Mouse (Mus musculus) lung, embryonic 14.5 days (tissue): ENCODE data around the gene Bhlha9. TPM values are rescaled to one million over a fixed set of nuclear protein-coding genes. Genes with fewer than 3 reads are reported as not detected.

Experiments
- ATAC-seq: fragments of 200-750 bp; cut with Nextera tagmentation; 2 replicates; pipeline ENCODE4 v1.8.0; 2017; ENCODE audit warnings: mild to moderate bottlenecking, moderate TSS enrichment, moderate library complexity; ENCODE audit not compliant: insufficient read depth
- DNase-seq: peaks from one replicate; pipeline ENCODE4 v3.0.0-alpha.2; 2015
- H3K27ac ChIP-seq: fragments of 300-500 bp; sonication (generic); 2 replicates; pipeline ENCODE4 v1.5.1; 2014; ENCODE audit warnings: low read depth, mild to moderate bottlenecking, moderate library complexity
- H3K27me3 ChIP-seq: fragments of 300-500 bp; sonication (generic); 2 replicates; pipeline ENCODE4 v1.6.1; 2014; ENCODE audit warnings: low read length, control low read depth; ENCODE audit not compliant: insufficient read depth
- H3K36me3 ChIP-seq: fragments of 300-500 bp; sonication (generic); 2 replicates; pipeline ENCODE4 v1.6.1; 2014; ENCODE audit warnings: control low read depth; ENCODE audit not compliant: insufficient read depth
- H3K4me1 ChIP-seq: fragments of 300-500 bp; sonication (generic); 2 replicates; pipeline ENCODE4 v1.6.1; 2014; ENCODE audit warnings: antibody characterized with exemption, control low read depth; ENCODE audit not compliant: insufficient read depth
- H3K4me2 ChIP-seq: fragments of 300-500 bp; sonication (generic); 2 replicates; pipeline ENCODE4 v1.6.1; 2014; ENCODE audit warnings: mild to moderate bottlenecking
- H3K4me3 ChIP-seq: fragments of 300-500 bp; sonication (generic); 2 replicates; pipeline ENCODE4 v1.5.1; 2014; ENCODE audit warnings: low read depth, low read length
- H3K9ac ChIP-seq: fragments of 300-500 bp; sonication (generic); 2 replicates; pipeline ENCODE4 v1.6.1; 2014
- H3K9me3 ChIP-seq: fragments of 300-500 bp; sonication (generic); 2 replicates; pipeline ENCODE4 v1.6.1; 2016; ENCODE audit warnings: low read depth, low read length, control low read depth
- CTCF ChIP-seq: IDR thresholded peaks from 2 replicates; pipeline ENCODE4 v1.5.1; 2016; ENCODE audit warnings: antibody characterized with exemption, low read depth
- WGBS: fragments of 180-500 bp; shearing (Covaris S2); extraction: QIAGEN DNeasy Blood & Tissue Kit; methylation state at CpG from one replicate; pipeline ENCODE4 v1.1.7; 2014; 5-methylcytosine and 5-hydroxymethylcytosine counted together
- polyA plus RNA-seq: library from polyadenylated mRNA; unstranded; fragments of >200 nt; fragmentation: Nextera tagmentation; extraction: Ambion mirVana; gene quantifications from 2 replicates; pipeline ENCODE4 v1.2.1, GENCODE M21; 2014

Bhlha9 gene
- polyA plus RNA-seq, 1 experiment from 2014 or later = not detected

- TF ChIP-seq CTCF = no peak
- H3K27me3 ChIP-seq = no peaks in the 10 kb centered on the region
- ATAC-seq (peak; percentile 52), DNase-seq (no peak)
- 24% methylated on average over 2 of the region's 2 CpGs for WGBS
- H3K9me3 ChIP-seq = peaks cover 3% of the 10 kb centered on the region; the same call in 1 of the 2 replicates
- H3K4me2 ChIP-seq = no peak overlapping the region
- no peaks in the 10 kb centered on the region for H3K4me1 ChIP-seq
- H3K36me3 ChIP-seq = no peaks in the 10 kb centered on the region
- no peak overlapping the region for H3K4me3 ChIP-seq
- H3K9ac ChIP-seq = no peak overlapping the region
- H3K27ac ChIP-seq = peak overlapping the region; percentile 42; the same call in 1 of the 2 replicates
Observed at GRCm38 (mm10) chr11:76630023-76630422, 42.2 kb upstream of the Bhlha9 start.

GRCm38 (mm10) chr11:76630487-76630886, 41.8 kb upstream of the Bhlha9 start:
- ATAC-seq (peak; percentile 24; the same call in 1 of the 2 replicates), DNase-seq (peak; percentile 80)
- Histone ChIP-seq H3K27me3 (no peaks in the 10 kb centered on the region), H3K9me3 (peaks cover 3% of the 10 kb centered on the region; the same call in 1 of the 2 replicates), H3K4me2 (no peak overlapping the region), H3K4me1 (no peaks in the 10 kb centered on the region), H3K4me3 (no peak overlapping the region), H3K27ac (peak overlapping the region; percentile 42; the same call in 1 of the 2 replicates), H3K9ac (no peak overlapping the region), H3K36me3 (no peaks in the 10 kb centered on the region)
- no peak for TF ChIP-seq CTCF
- WGBS = 34% methylated on average over 5 of the region's 5 CpGs

GRCm38 (mm10) chr11:76639269-76639985, 32.8 kb upstream of the Bhlha9 start:
- ATAC-seq (no peak), DNase-seq (no peak)
- no peak overlapping the region for H3K4me3 ChIP-seq
- H3K9me3 ChIP-seq = no peaks in the 10 kb centered on the region
- no peak for TF ChIP-seq CTCF
- no peak overlapping the region for H3K27ac ChIP-seq
- 69% methylated on average over 17 of the region's 17 CpGs for WGBS
- H3K4me2 ChIP-seq = no peak overlapping the region
- H3K4me1 ChIP-seq = no peaks in the 10 kb centered on the region
- no peak overlapping the region for H3K9ac ChIP-seq
- H3K27me3 ChIP-seq = no peaks in the 10 kb centered on the region
- H3K36me3 ChIP-seq = no peaks in the 10 kb centered on the region

GRCm38 (mm10) chr11:76640231-76640630, 32.0 kb upstream of the Bhlha9 start:
- Histone ChIP-seq H3K4me1 (no peaks in the 10 kb centered on the region), H3K4me2 (no peak overlapping the region), H3K9ac (no peak overlapping the region), H3K9me3 (no peaks in the 10 kb centered on the region), H3K27ac (no peak overlapping the region), H3K36me3 (no peaks in the 10 kb centered on the region), H3K4me3 (no peak overlapping the region), H3K27me3 (no peaks in the 10 kb centered on the region)
- ATAC-seq = no peak
- WGBS = 63% methylated on average over 4 of the region's 4 CpGs
- no peak for TF ChIP-seq CTCF
- DNase-seq = no peak

- no peak for TF ChIP-seq CTCF
- H3K27ac ChIP-seq = no peak overlapping the region
- H3K9ac ChIP-seq = no peak overlapping the region
- 81% methylated on average over 6 of the region's 6 CpGs for WGBS
- no peaks in the 10 kb centered on the region for H3K9me3 ChIP-seq
- H3K27me3 ChIP-seq = no peaks in the 10 kb centered on the region
- no peak overlapping the region for H3K4me3 ChIP-seq
- H3K36me3 ChIP-seq = no peaks in the 10 kb centered on the region
- ATAC-seq (no peak), DNase-seq (no peak)
- 0 out of 2 replicates have a peak, but pooled peaks cover 2% of the 10 kb centered on the region for H3K4me1 ChIP-seq
- no peak overlapping the region for H3K4me2 ChIP-seq
Observed at GRCm38 (mm10) chr11:76644257-76644656, 28.0 kb upstream of the Bhlha9 start.

GRCm38 (mm10) chr11:76645036-76645435, 27.2 kb upstream of the Bhlha9 start:
- DNase-seq = no peak
- no peak overlapping the region for H3K4me3 ChIP-seq
- no peaks in the 10 kb centered on the region for H3K36me3 ChIP-seq
- WGBS = 73% methylated on average over 9 of the region's 9 CpGs
- no peak overlapping the region for H3K27ac ChIP-seq
- no peak overlapping the region for H3K9ac ChIP-seq
- no peaks in the 10 kb centered on the region for H3K27me3 ChIP-seq
- no peaks in the 10 kb centered on the region for H3K9me3 ChIP-seq
- no peak for ATAC-seq
- H3K4me2 ChIP-seq = no peak overlapping the region
- TF ChIP-seq CTCF = no peak
- 0 out of 2 replicates have a peak, but pooled peaks cover 2% of the 10 kb centered on the region for H3K4me1 ChIP-seq

- Histone ChIP-seq H3K27ac (no peak overlapping the region), H3K4me2 (peak overlapping the region; percentile 52), H3K36me3 (no peaks in the 10 kb centered on the region), H3K4me3 (no peak overlapping the region), H3K9me3 (no peaks in the 10 kb centered on the region), H3K9ac (no peak overlapping the region), H3K27me3 (no peaks in the 10 kb centered on the region), H3K4me1 (0 out of 2 replicates have a peak, but pooled peaks cover 2% of the 10 kb centered on the region)
- DNase-seq (peak; percentile 98), ATAC-seq (peak; percentile 86)
- peak; percentile 98 for TF ChIP-seq CTCF
- WGBS = 1% methylated on average over 19 of the region's 19 CpGs
Observed at GRCm38 (mm10) chr11:76645955-76646354, 26.3 kb upstream of the Bhlha9 start.
